Mouse (Mus musculus): ENCODE data around the gene Itga8. TPM values are rescaled to one million over a fixed set of nuclear protein-coding genes. Genes with fewer than 3 reads are reported as not detected.

Gene Itga8
- 27.5 and 33.0 TPM in 2 replicates for polyA plus RNA-seq (2014; fragmentation: Nextera tagmentation; extraction: Ambion mirVana)

DNA sequence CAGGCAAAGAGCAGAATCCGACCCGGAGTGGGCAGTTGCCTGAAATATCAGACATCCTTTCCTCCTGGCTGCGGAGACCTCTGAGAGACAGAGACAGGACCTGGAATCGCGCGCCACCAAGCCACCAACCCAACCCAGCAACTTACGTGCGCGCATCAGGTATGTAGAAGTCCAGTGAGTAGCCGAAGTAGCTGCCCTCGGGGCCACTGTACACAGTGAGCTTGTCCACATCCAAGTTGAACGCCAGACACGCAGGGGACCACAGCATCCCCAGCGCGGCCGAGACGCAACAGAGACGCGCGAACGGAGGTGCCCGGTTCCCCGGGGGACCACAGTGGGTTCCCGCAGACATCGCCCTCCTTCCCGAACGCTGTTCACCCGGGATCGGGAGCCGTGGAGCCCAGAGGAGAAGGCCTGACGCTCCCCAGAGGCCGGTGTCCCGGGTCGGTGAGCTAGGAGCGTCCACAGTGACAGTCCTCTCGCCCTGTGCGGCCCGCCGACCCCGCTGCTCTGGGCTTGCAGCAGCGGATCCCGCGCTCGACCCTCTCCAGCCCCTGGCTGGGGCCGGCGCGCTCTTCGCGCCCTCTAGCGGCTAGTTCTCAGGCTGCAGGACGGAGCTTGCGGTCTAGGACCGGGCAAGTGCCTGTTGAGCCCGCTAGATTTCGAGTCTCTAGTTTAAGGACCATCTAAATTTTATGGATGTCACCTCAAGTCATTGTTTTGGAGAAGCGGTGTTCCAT lies at the start of gene Itga8:
Itga8 (minus strand) TSS at position 492 of the 740 bp plus-strand sequence.
- Histone ChIP-seq H3K4me2 (ENCODE audit: low read length) (peak within 1 kb of the TSS; percentile 68), H3K36me3 (ENCODE audit: control insufficient read depth, insufficient read depth, low read length) (no peaks in the 10 kb centered on the region), H3K4me3 (ENCODE audit: low read depth, low read length) (peak within 1 kb of the TSS; percentile 68), H3K27me3 (replicated peaks; ENCODE audit: control insufficient read depth, insufficient read depth, low read length) (0 out of 2 replicates have a peak, but pooled peaks cover 4% of the 10 kb centered on the region), H3K4me1 (replicated peaks; ENCODE audit: control insufficient read depth, insufficient read depth, low read length) (no peaks in the 10 kb centered on the region; the same call in 1 of the 2 replicates), H3K9me3 (ENCODE audit: control insufficient read depth, low read length) (no peaks in the 10 kb centered on the region), H3K9ac (ENCODE audit: low read length) (peak within 1 kb of the TSS; percentile 66), H3K27ac (ENCODE audit: low read depth) (peak within 1 kb of the TSS; percentile 48)
- WGBS: under 1% methylated on average over 56 of the region's 56 CpGs
- DNase-seq (ENCODE audit: low spot score) (peak; percentile 93), ATAC-seq (replicated peaks; ENCODE audit: low FRiP score, low TSS enrichment, low read depth) (peak; percentile 94)

DNA sequence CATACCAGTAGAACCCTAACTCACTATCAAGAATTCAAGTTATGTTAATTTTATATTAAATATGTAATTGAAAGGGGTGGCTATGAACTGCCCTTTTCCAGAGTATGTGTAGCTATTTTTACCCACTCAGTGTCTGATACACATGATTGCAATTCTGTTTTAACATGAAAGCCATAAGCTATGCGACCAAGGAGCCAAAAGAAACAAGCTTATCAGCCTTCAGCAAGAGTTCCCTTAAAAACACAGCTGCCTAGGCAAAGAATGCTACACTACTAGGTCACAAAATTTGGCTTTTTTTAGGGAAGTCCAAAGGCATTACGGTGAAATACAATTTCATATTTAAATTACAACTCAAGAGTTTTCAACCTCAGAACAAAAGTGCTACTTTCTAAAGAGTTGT lies 47.2 kb upstream of the Itga8 start:
- H3K27me3 ChIP-seq (replicated peaks; ENCODE audit: control insufficient read depth, insufficient read depth, low read length): no peaks in the 10 kb centered on the region
- no peak overlapping the region for H3K27ac ChIP-seq (ENCODE audit: low read depth)
- H3K36me3 ChIP-seq (ENCODE audit: control insufficient read depth, insufficient read depth, low read length): peaks cover 4% of the 10 kb centered on the region; the same call in 1 of the 2 replicates
- 82% methylated on average over 2 of the region's 2 CpGs for WGBS
- ATAC-seq (replicated peaks; ENCODE audit: low FRiP score, low TSS enrichment, low read depth) (no peak), DNase-seq (ENCODE audit: low spot score) (no peak)
- no peaks in the 10 kb centered on the region for H3K4me1 ChIP-seq (replicated peaks; ENCODE audit: control insufficient read depth, insufficient read depth, low read length)
- H3K4me2 ChIP-seq (ENCODE audit: low read length): no peak overlapping the region
- H3K9me3 ChIP-seq (ENCODE audit: control insufficient read depth, low read length): no peaks in the 10 kb centered on the region
- H3K9ac ChIP-seq (ENCODE audit: low read length): no peak overlapping the region
- no peak overlapping the region for H3K4me3 ChIP-seq (ENCODE audit: low read depth, low read length)

DNA sequence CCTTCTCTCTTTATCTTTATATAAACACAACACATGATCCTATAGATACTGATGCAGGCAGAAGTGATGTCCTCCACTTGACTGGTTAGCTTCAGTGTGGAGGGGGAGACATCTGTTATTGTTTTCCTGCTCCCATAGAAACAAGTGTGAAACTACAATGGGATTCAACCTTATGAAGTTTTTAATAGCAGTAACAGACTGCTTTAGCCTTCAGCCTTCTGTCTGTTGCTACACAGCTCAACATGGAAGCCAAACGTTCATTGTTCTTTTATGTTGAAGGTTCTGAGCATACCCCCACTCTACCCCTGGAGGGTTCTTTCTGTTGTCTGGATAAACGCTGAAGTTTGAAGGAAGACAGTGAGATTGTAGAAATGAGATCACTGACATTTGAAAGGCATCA lies 30.2 kb upstream of the Itga8 start:
- H3K27ac ChIP-seq (ENCODE audit: low read depth): no peak overlapping the region
- no peaks in the 10 kb centered on the region for H3K4me1 ChIP-seq (replicated peaks; ENCODE audit: control insufficient read depth, insufficient read depth, low read length)
- 65% methylated on average over 2 of the region's 2 CpGs for WGBS
- no peak overlapping the region for H3K4me2 ChIP-seq (ENCODE audit: low read length)
- no peaks in the 10 kb centered on the region for H3K27me3 ChIP-seq (replicated peaks; ENCODE audit: control insufficient read depth, insufficient read depth, low read length)
- ATAC-seq (replicated peaks; ENCODE audit: low FRiP score, low TSS enrichment, low read depth) (no peak), DNase-seq (ENCODE audit: low spot score) (no peak)
- no peaks in the 10 kb centered on the region for H3K36me3 ChIP-seq (ENCODE audit: control insufficient read depth, insufficient read depth, low read length)
- H3K9me3 ChIP-seq (ENCODE audit: control insufficient read depth, low read length): no peaks in the 10 kb centered on the region
- H3K9ac ChIP-seq (ENCODE audit: low read length): no peak overlapping the region
- no peak overlapping the region for H3K4me3 ChIP-seq (ENCODE audit: low read depth, low read length)

DNA sequence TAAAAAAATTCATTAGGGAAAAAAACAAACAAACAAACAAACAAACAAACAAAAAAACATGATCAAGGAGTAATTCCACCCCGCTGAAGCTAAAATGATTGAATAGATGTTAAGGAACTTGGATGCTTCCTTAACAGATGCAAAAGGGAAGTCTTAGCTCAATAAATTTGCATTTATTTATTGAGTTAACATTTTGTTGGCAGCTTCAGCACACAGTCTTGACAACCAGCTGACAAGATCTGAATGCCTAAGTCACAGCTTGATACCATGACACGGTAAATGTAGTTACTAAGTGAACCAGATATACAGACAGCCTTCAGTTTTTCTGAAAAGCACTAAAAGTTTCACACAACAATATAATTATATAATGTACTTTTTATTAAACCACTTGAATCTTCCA lies 27.9 kb upstream of the Itga8 start:
- ATAC-seq (replicated peaks; ENCODE audit: low FRiP score, low TSS enrichment, low read depth) (no peak), DNase-seq (ENCODE audit: low spot score) (no peak)
- Histone ChIP-seq H3K36me3 (ENCODE audit: control insufficient read depth, insufficient read depth, low read length) (no peaks in the 10 kb centered on the region), H3K4me2 (ENCODE audit: low read length) (no peak overlapping the region), H3K9ac (ENCODE audit: low read length) (no peak overlapping the region), H3K4me1 (replicated peaks; ENCODE audit: control insufficient read depth, insufficient read depth, low read length) (no peaks in the 10 kb centered on the region), H3K27ac (ENCODE audit: low read depth) (no peak overlapping the region), H3K27me3 (replicated peaks; ENCODE audit: control insufficient read depth, insufficient read depth, low read length) (no peaks in the 10 kb centered on the region), H3K4me3 (ENCODE audit: low read depth, low read length) (no peak overlapping the region), H3K9me3 (ENCODE audit: control insufficient read depth, low read length) (no peaks in the 10 kb centered on the region)
- 85% methylated on average over 2 of the region's 2 CpGs for WGBS

DNA sequence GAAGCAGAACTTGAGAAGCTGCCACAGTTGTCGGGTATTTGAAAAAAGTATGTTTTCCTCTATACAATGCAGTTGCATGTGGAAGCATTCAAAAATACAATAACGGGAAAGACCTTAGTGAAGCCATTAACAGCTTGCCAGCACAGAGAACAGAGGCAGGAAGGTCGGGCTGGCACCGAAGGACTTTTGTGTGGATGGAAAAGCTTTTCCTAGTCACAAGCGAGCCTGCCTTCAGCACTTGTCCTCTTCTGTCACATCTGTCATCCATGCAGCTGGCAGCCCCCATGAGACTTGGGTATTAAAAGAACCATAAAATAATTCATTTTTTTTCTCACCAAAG lies 27.3 kb upstream of the Itga8 start:
- DNase-seq (ENCODE audit: low spot score): no peak
- no peak overlapping the region for H3K9ac ChIP-seq (ENCODE audit: low read length)
- no peaks in the 10 kb centered on the region for H3K4me1 ChIP-seq (replicated peaks; ENCODE audit: control insufficient read depth, insufficient read depth, low read length)
- no peaks in the 10 kb centered on the region for H3K36me3 ChIP-seq (ENCODE audit: control insufficient read depth, insufficient read depth, low read length)
- no peak overlapping the region for H3K27ac ChIP-seq (ENCODE audit: low read depth)
- H3K27me3 ChIP-seq (replicated peaks; ENCODE audit: control insufficient read depth, insufficient read depth, low read length): no peaks in the 10 kb centered on the region
- H3K4me3 ChIP-seq (ENCODE audit: low read depth, low read length): no peak overlapping the region
- H3K4me2 ChIP-seq (ENCODE audit: low read length): no peak overlapping the region
- 60% methylated on average over 5 of the region's 5 CpGs for WGBS
- H3K9me3 ChIP-seq (ENCODE audit: control insufficient read depth, low read length): no peaks in the 10 kb centered on the region
- no peak for ATAC-seq (replicated peaks; ENCODE audit: low FRiP score, low TSS enrichment, low read depth)

DNA sequence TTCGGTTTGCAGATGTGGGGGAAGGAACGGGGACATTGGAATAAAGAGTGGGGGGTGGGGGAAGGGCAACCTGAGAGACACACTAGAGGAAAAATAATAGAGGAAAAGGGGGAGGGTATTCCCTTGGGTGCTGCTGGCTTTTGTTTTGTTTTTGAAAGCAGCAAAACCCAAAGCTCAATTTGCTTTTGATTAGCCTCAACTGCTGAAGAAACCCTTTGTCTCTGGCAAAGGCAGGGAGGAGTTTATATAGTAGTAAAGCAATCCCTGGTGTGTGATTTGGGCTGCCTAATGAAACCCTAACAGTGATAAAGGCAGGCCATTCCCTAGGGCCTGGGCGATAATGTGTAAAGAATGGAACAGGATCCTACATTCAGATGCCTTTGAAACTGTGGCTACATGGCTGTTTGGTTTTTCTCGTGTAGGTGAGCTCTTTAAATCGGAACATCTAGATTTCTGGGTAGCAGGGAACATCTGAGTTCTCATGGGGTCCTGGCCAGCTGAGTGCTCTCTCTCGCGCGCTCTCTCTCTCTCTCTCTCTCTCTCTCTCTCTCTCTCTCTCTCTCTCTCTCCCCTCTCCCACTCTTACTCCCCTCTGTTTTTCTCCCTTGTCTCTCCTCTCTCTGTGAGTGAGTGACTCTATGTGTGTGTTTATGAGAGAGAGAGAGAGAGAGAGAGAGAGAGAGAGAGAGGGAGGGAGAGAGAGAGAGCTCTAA lies 26.8 kb upstream of the Itga8 start:
- peak overlapping the region; percentile 43; the same call in 1 of the 2 replicates for H3K4me2 ChIP-seq (ENCODE audit: low read length)
- DNase-seq (ENCODE audit: low spot score) (no peak), ATAC-seq (replicated peaks; ENCODE audit: low FRiP score, low TSS enrichment, low read depth) (no peak)

DNA sequence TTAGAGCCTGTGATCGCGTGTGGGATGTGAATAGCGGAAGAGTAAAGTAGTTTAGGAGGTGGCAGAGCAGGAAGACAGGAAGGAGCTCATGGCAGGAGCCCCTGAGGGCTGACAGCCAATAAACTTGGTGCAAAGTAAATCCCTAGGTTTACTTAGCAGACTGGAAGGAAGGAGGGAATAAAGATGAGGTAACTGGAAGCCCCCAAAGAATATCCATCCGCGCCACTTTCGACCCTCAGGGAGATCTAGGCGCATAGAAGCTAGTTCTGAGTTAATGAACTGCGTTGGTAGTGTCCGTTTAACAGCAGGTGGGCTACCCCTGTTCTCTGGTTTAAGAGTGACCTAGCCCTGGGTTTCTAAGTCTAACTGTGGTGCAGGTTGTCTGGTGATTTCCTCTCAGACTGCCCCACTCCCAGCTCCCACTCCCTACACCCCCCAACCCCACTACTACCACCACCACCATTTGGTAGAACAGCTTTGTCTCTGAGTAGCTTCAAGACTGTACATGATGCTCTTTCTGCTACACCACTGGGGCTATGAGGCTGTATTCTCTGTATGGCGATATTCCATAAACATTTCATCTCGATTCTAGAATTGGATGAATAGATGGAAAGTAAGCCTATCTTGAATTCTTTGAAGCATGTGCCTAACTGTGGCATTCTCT lies 26.1 kb upstream of the Itga8 start:
- Histone ChIP-seq H3K4me1 (replicated peaks; ENCODE audit: control insufficient read depth, insufficient read depth, low read length) (no peaks in the 10 kb centered on the region), H3K9me3 (ENCODE audit: control insufficient read depth, low read length) (no peaks in the 10 kb centered on the region), H3K27me3 (replicated peaks; ENCODE audit: control insufficient read depth, insufficient read depth, low read length) (no peaks in the 10 kb centered on the region), H3K9ac (ENCODE audit: low read length) (no peak overlapping the region), H3K4me3 (ENCODE audit: low read depth, low read length) (peak overlapping the region; percentile 10; the same call in 1 of the 2 replicates), H3K36me3 (ENCODE audit: control insufficient read depth, insufficient read depth, low read length) (no peaks in the 10 kb centered on the region), H3K27ac (ENCODE audit: low read depth) (no peak overlapping the region), H3K4me2 (ENCODE audit: low read length) (peak overlapping the region; percentile 43)
- no peak for DNase-seq (ENCODE audit: low spot score)
- no peak for ATAC-seq (replicated peaks; ENCODE audit: low FRiP score, low TSS enrichment, low read depth)
- 40% methylated on average over 11 of the region's 11 CpGs for WGBS

More for the DNA sequence above, 26.8 kb upstream of the Itga8 start:
- H3K9ac ChIP-seq (ENCODE audit: low read length): no peak overlapping the region
- no peaks in the 10 kb centered on the region for H3K36me3 ChIP-seq (ENCODE audit: control insufficient read depth, insufficient read depth, low read length)
- no peaks in the 10 kb centered on the region for H3K9me3 ChIP-seq (ENCODE audit: control insufficient read depth, low read length)
- H3K27ac ChIP-seq (ENCODE audit: low read depth): no peak overlapping the region
- H3K4me1 ChIP-seq (replicated peaks; ENCODE audit: control insufficient read depth, insufficient read depth, low read length): no peaks in the 10 kb centered on the region
- H3K4me3 ChIP-seq (ENCODE audit: low read depth, low read length): no peak overlapping the region
- WGBS: 49% methylated on average over 8 of the region's 8 CpGs
- H3K27me3 ChIP-seq (replicated peaks; ENCODE audit: control insufficient read depth, insufficient read depth, low read length): no peaks in the 10 kb centered on the region

DNA sequence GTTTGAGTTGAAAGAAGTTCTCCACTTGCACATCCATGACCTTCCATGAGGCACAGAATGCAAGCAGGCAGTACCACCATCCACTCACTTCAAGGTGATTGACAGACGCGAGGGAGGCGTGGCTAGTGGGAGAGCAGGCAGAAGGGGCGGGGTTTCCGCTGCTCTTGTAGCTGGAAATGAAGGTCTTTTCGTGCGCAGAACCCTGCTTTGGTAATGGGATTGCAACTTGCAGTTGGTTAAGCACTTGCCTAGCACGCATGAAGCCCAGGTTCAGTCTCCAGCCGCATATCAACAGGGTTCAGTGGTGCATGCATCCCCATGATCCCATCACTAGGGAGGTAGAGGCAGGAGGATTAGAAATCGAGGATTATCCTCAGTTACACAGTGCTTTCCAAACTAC lies 25.5 kb upstream of the Itga8 start:
- no peaks in the 10 kb centered on the region for H3K36me3 ChIP-seq (ENCODE audit: control insufficient read depth, insufficient read depth, low read length)
- no peak overlapping the region for H3K27ac ChIP-seq (ENCODE audit: low read depth)
- peak overlapping the region; percentile 10; the same call in 1 of the 2 replicates for H3K4me3 ChIP-seq (ENCODE audit: low read depth, low read length)
- 12% methylated on average over 10 of the region's 10 CpGs for WGBS
- H3K9me3 ChIP-seq (ENCODE audit: control insufficient read depth, low read length): no peaks in the 10 kb centered on the region
- H3K27me3 ChIP-seq (replicated peaks; ENCODE audit: control insufficient read depth, insufficient read depth, low read length): no peaks in the 10 kb centered on the region
- no peak overlapping the region for H3K9ac ChIP-seq (ENCODE audit: low read length)
- ATAC-seq (replicated peaks; ENCODE audit: low FRiP score, low TSS enrichment, low read depth) (no peak), DNase-seq (ENCODE audit: low spot score) (peak; percentile 63)
- H3K4me2 ChIP-seq (ENCODE audit: low read length): peak overlapping the region; percentile 43
- no peaks in the 10 kb centered on the region for H3K4me1 ChIP-seq (replicated peaks; ENCODE audit: control insufficient read depth, insufficient read depth, low read length)
